Mouse (Mus musculus): Measurements from ENCODE around the gene Blmh.

GRCm38 (mm10) chr11:76914366-76914765 is 10.2 kb upstream of the Blmh start:
- TF ChIP-seq POLR2A (IDR thresholded peaks at IDR 0.05; ENCODE audit: insufficient read depth, low read depth, low read length) (no peak), CTCF (IDR thresholded peaks at IDR 0.05; ENCODE audit: insufficient read depth, low read depth, low read length) (no peak)
